Mouse (Mus musculus) MEL (cell line): ENCODE measurements around the gene Map1s.

Experiments
- BHLHE40 ChIP-seq: IDR thresholded peaks from 2 replicates; pipeline ENCODE4 v1.6.1; 2012; ENCODE audit warnings: low read depth, mild to moderate bottlenecking, inconsistent platforms, low read length, improper control_type of control experiment, borderline replicate concordance
- CHD1 ChIP-seq: IDR thresholded peaks from 2 replicates; pipeline ENCODE4 v1.6.1; 2012; ENCODE audit warnings: low read depth, mild to moderate bottlenecking, inconsistent platforms, low read length, improper control_type of control experiment
- CTCF ChIP-seq, 3 experiments: IDR thresholded peaks in 2 of 3; conservative IDR thresholded peaks in 1 of 3; 2 replicates each; pipeline ENCODE4 v1.5.1; 2011 to 2012; ENCODE audit warnings: low read length in 3 of 3, low read depth in 2 of 3, mild to moderate bottlenecking in 2 of 3, improper control_type of control experiment in 1 of 3, inconsistent platforms in 1 of 3, mixed read lengths in 1 of 3, moderate library complexity in 1 of 3; ENCODE audit not compliant: control insufficient read depth in 1 of 3, insufficient read depth in 1 of 3, poor library complexity in 1 of 3, severe bottlenecking in 1 of 3
- POLR2A ChIP-seq, 2 experiments: IDR thresholded peaks; 2 replicates each; pipeline ENCODE4 v1.6.1; 2011 to 2012; ENCODE audit warnings: low read length in 2 of 2, mild to moderate bottlenecking in 2 of 2, control low read depth in 1 of 2, improper control_type of control experiment in 1 of 2, low read depth in 1 of 2, moderate library complexity in 1 of 2; ENCODE audit not compliant: control insufficient read depth in 1 of 2, insufficient read depth in 1 of 2, poor library complexity in 1 of 2
- ZKSCAN1 ChIP-seq: IDR thresholded peaks from 2 replicates; pipeline ENCODE4 v1.6.1; 2012; ENCODE audit warnings: low read depth, mild to moderate bottlenecking, inconsistent platforms, low read length, improper control_type of control experiment, moderate library complexity

DNA sequence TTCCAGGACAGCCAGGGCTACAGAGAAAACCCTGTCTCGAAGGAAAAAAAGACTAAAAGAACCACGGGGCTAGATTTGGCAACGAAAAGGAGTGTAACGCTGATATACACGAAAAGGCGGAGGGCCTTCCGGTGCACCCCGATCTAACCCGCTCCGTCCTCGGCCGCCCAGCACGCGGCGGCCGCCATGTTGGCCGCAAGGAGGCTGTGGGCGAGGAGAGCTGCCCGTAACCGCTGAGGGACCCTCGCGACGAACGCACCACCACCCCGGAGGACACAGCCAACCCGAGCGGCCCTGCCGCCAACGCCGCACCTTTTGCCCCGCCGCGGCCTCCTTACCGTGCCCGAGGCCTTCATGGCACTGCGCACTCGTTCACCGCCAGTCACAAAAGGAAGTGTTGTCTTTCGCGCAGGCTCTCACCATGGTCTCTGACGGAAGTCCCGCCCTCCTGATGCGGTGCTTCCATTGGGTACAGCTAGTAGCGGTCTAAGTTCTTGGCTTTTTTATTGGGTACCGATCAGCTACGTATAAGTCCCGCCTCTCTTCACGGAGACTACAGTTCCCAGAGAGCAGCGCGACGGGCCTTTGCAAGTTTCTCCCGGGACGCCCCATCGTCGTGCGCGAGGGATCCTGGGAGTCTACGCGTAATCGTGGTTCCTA lies 8.6 kb upstream of the Map1s start, which contains the start of gene Rpl18a:
- TF ChIP-seq ZKSCAN1 (no peak), POLR2A (IDR thresholded peaks at IDR 0.05; ENCODE audit: control insufficient read depth in 1 of 2, insufficient read depth in 1 of 2, low read depth in 1 of 2, low read length in 2 of 2, poor library complexity in 1 of 2) (peak; percentile 84 to 96), CHD1 (peak; percentile 58; the same call in 1 of the 2 replicates), CTCF (IDR thresholded peaks at IDR 0.05 in 2 of 3, conservative IDR thresholded peaks at IDR 0.05 in 1 of 3; ENCODE audit: control insufficient read depth in 1 of 3, insufficient read depth in 1 of 3, low read depth in 2 of 3, low read length in 3 of 3, poor library complexity in 1 of 3, severe bottlenecking in 1 of 3) (no peak), BHLHE40 (no peak)
